Mouse (Mus musculus) monocyte, adult 5-6 weeks (primary cell): Measurements from ENCODE around the gene Fignl2. TPM values are rescaled to one million over a fixed set of nuclear protein-coding genes. Genes with fewer than 3 reads are reported as not detected.

Experiments
- ATAC-seq: fragments of 153-309, 156-312 bp; replicated peaks from 2 replicates; pipeline ENCODE4 v1.8.0; 2017; ENCODE audit warnings: mild to moderate bottlenecking; ENCODE audit not compliant: low TSS enrichment, insufficient number of reproducible peaks, severe bottlenecking, poor library complexity, low FRiP score
- total RNA-seq: library from RNA; stranded (forward); fragments of 200-1000, 200-491, 200-594 nt; gene quantifications from 3 replicates; pipeline ENCODE4 v1.2.3, GENCODE M21; 2017

Gene Fignl2
- total RNA-seq, 1 experiment from 2014 or later, result 0.57 TPM

GRCm38 (mm10) chr15:101046527-101047193 lies 31.7 kb downstream of the Fignl2 start:
- ATAC-seq, result no peak

GRCm38 (mm10) chr15:101046039-101046526 lies 32.3 kb downstream of the Fignl2 start:
- ATAC-seq, result no peak

GRCm38 (mm10) chr15:101044531-101044930 lies 33.8 kb downstream of the Fignl2 start:
- no peak for ATAC-seq

- ATAC-seq, result no peak
Observed at GRCm38 (mm10) chr15:101042613-101043012, 35.8 kb downstream of the Fignl2 start.

GRCm38 (mm10) chr15:101041966-101042365 lies 36.4 kb downstream of the Fignl2 start:
- ATAC-seq, result no peak

- ATAC-seq, result no peak
Observed at GRCm38 (mm10) chr15:101039651-101040050, 38.7 kb downstream of the Fignl2 start.

- ATAC-seq, result no peak
Observed at GRCm38 (mm10) chr15:101028960-101029359, 49.4 kb downstream of the Fignl2 start.

GRCm38 (mm10) chr15:101011352-101011751 lies 67.0 kb downstream of the Fignl2 start:
- no peak for ATAC-seq

GRCm38 (mm10) chr15:101008386-101009010 lies 69.9 kb downstream of the Fignl2 start:
- no peak for ATAC-seq

- ATAC-seq, result no peak
Observed at GRCm38 (mm10) chr15:101007236-101007635, 71.1 kb downstream of the Fignl2 start.

GRCm38 (mm10) chr15:101006251-101007040 lies 71.9 kb downstream of the Fignl2 start:
- 0 out of 2 replicates have a peak, but pooled peaks have one; percentile 42 for ATAC-seq

GRCm38 (mm10) chr15:101005717-101006116 lies 72.7 kb downstream of the Fignl2 start:
- ATAC-seq, result no peak

- ATAC-seq, result no peak
Observed at GRCm38 (mm10) chr15:101004538-101004937, 73.8 kb downstream of the Fignl2 start.

GRCm38 (mm10) chr15:101002466-101002865 lies 75.9 kb downstream of the Fignl2 start:
- no peak for ATAC-seq

GRCm38 (mm10) chr15:101001685-101002084 lies 76.7 kb downstream of the Fignl2 start:
- ATAC-seq, result no peak

Other genes starting within 250 kb of the Fignl2 start
- gene Scn8a, start 208.7 kb downstream of the Fignl2 start, total RNA-seq, result not detected in 3 replicates
- not detected in 3 replicates for gene Gm47841, start 31.2 kb downstream of the Fignl2 start, total RNA-seq
- gene Ankrd33, start 37.2 kb upstream of the Fignl2 start, total RNA-seq, result not detected in 3 replicates
- 8.5 to 20.0 TPM (median 11.2 TPM) in 3 replicates for gene Acvrl1, start 50.0 kb upstream of the Fignl2 start, total RNA-seq
- gene Acvr1b, start 95.5 kb upstream of the Fignl2 start, total RNA-seq, result 14.2 to 16.4 TPM (median 14.2 TPM) in 3 replicates
- gene Grasp, start 145.6 kb upstream of the Fignl2 start, total RNA-seq, result 4.9 to 10.8 TPM (median 9.0 TPM) in 3 replicates
- 717 to 1,434 TPM (median 717 TPM) in 3 replicates for gene Nr4a1, start 175.7 kb upstream of the Fignl2 start, total RNA-seq
- 52.9 to 72.0 TPM (median 58.7 TPM) in 3 replicates for gene Atg101, start 205.7 kb upstream of the Fignl2 start, total RNA-seq
- gene 6030408B16Rik, start 214.6 kb upstream of the Fignl2 start, total RNA-seq, result 0.75 to 1.4 TPM in 2 of 3 replicates, not detected in the other